Mouse (Mus musculus): Measurements from ENCODE around the gene Mus81.
"Not testable (repeated sequence)": the region's sequence is repeated elsewhere in the genome, so short reads cannot be mapped to it uniquely, and the experiment has no call there.

The Mus81 gene

GRCm38 (mm10) chr19:5492641-5493040 is 4.4 kb upstream of the Mus81 start:
- in situ Hi-C loops (cut with MboI, MseI) = no loop called here

- in situ Hi-C loops (cut with MboI, MseI) = no loop called here
Observed at GRCm38 (mm10) chr19:5490898-5491708, 2.9 kb upstream of the Mus81 start.

GRCm38 (mm10) chr19:5490313-5490897 is 2.2 kb upstream of the Mus81 start, which contains the start of gene Cfl1:
Gene Cfl1 (plus strand): TSS chr19:5490455.
- in situ Hi-C loops (cut with MboI, MseI) = no loop called here

- in situ Hi-C loops (cut with MboI, MseI) = not testable (repeated sequence)
Observed at GRCm38 (mm10) chr19:5489721-5490120, 1.5 kb upstream of the Mus81 start.

GRCm38 (mm10) chr19:5488878-5489571 is 823 bp upstream of the Mus81 start:
- in situ Hi-C loops (cut with MboI, MseI) = no loop called here

GRCm38 (mm10) chr19:5486771-5487170 is 1.4 kb downstream of the Mus81 start:
- in situ Hi-C loops (cut with MboI, MseI) = no loop called here

- in situ Hi-C loops (cut with MboI, MseI) = no loop called here
Observed at GRCm38 (mm10) chr19:5486286-5486685, 1.9 kb downstream of the Mus81 start.

- in situ Hi-C loops (cut with MboI, MseI) = no loop called here
Observed at GRCm38 (mm10) chr19:5485821-5486220, 2.4 kb downstream of the Mus81 start.

GRCm38 (mm10) chr19:5485371-5485770 is 2.8 kb downstream of the Mus81 start:
- in situ Hi-C loops (cut with MboI, MseI) = no loop called here

GRCm38 (mm10) chr19:5484496-5484895 is 3.7 kb downstream of the Mus81 start:
- in situ Hi-C loops (cut with MboI, MseI) = no loop called here

GRCm38 (mm10) chr19:5483386-5484359 is 4.5 kb downstream of the Mus81 start:
- in situ Hi-C loops (cut with MboI, MseI) = no loop called here

GRCm38 (mm10) chr19:5481398-5481797 is 6.8 kb downstream of the Mus81 start:
- in situ Hi-C loops (cut with MboI, MseI) = no loop called here

GRCm38 (mm10) chr19:5480016-5480415 is 8.2 kb downstream of the Mus81 start:
- in situ Hi-C loops (cut with MboI, MseI) = no loop called here

- in situ Hi-C loops (cut with MboI, MseI) = no loop called here
Observed at GRCm38 (mm10) chr19:5477668-5478300, 10.4 kb downstream of the Mus81 start.

GRCm38 (mm10) chr19:5477004-5477667 is 11.1 kb downstream of the Mus81 start:
- in situ Hi-C loops (cut with MboI, MseI) = no loop called here

GRCm38 (mm10) chr19:5475069-5475714 is 13.0 kb downstream of the Mus81 start:
- in situ Hi-C loops (cut with MboI, MseI) = no loop called here

GRCm38 (mm10) chr19:5474281-5475068 is 13.7 kb downstream of the Mus81 start:
- in situ Hi-C loops (cut with MboI, MseI) = no loop called here

GRCm38 (mm10) chr19:5473720-5474119 is 14.5 kb downstream of the Mus81 start, which contains the start of gene Efemp2:
Gene Efemp2 (plus strand): TSS chr19:5473954.
- in situ Hi-C loops (cut with MboI, MseI) = no loop called here

- in situ Hi-C loops (cut with MboI, MseI) = no loop called here
Observed at GRCm38 (mm10) chr19:5472857-5473256, 15.3 kb downstream of the Mus81 start.

Data from T-helper 1 cell (primary cell).